Mouse (Mus musculus): ENCODE results near the gene Rpl36al. TPM values are rescaled to one million over a fixed set of nuclear protein-coding genes. Genes with fewer than 3 reads are reported as not detected.
"Not testable (repeated sequence)": the region's sequence is repeated elsewhere in the genome, so short reads cannot be mapped to it uniquely, and the experiment has no call there.

Gene Rpl36al
- polyA plus RNA-seq, 1 experiment from 2014 or later, result 471 TPM

DNA sequence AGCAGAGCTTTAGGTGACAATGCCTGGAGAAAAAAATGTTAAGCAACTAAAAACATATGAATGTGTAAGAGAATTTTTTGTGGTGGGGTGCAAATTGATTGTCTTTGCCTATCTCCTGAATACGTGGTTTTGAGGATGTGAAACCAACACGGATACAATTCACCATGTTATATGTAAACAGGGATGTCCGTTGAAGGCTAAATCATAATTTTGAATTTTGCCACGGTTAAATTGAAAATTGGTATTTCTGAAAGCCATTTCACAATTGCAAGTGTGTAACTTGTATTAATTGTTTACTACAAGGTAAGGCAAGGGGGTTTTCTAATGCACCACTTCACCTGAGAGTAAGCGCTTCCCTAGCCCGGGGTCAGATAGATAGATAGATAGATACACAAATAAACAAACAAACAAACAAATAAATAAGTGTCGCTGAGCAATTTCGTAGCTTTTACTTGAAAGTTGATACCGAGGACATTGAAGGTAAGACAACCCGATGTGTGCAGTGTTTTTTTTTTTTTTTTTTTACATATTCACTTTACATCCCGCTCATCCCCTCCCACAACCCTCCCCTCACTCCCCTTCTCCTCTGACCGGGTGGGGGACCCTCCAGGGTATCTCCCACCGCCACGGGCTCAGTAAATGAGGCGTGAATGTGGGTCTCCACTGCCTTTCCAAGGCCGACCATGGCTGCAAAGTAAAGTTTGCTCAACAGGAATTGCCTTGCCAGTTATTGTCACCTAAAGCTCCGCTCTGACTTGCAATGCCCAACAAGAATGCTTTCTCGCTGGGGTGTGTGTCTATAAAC is 16.0 kb downstream of the Rpl36al start:
- Histone ChIP-seq H3K4me1 (peaks cover 17% of the 10 kb centered on the region), H3K4me3 (peak overlapping the region; percentile 72), H3K27me3 (replicated peaks) (no peaks in the 10 kb centered on the region), H3K36me3 (peaks cover 13% of the 10 kb centered on the region), H3K27ac (replicated peaks) (peak overlapping the region; percentile 64), H3K9ac (peak overlapping the region; percentile 84), H3K9me3 (no peaks in the 10 kb centered on the region), H3K4me2 (peak overlapping the region; percentile 79)
- 0 out of 2 replicates have a peak, but pooled peaks have one; percentile 26 for ATAC-seq (ENCODE audit: extremely low read depth, insufficient number of reproducible peaks, low FRiP score, low TSS enrichment)
- WGBS, result 10% methylated on average over 18 of the region's 18 CpGs

GRCm38 (mm10) chr12:69166861-69167581 is 16.9 kb downstream of the Rpl36al start:
- ATAC-seq (ENCODE audit: extremely low read depth, insufficient number of reproducible peaks, low FRiP score, low TSS enrichment), result not testable (repeated sequence)
- H3K4me1 ChIP-seq, result peaks cover 17% of the 10 kb centered on the region

DNA sequence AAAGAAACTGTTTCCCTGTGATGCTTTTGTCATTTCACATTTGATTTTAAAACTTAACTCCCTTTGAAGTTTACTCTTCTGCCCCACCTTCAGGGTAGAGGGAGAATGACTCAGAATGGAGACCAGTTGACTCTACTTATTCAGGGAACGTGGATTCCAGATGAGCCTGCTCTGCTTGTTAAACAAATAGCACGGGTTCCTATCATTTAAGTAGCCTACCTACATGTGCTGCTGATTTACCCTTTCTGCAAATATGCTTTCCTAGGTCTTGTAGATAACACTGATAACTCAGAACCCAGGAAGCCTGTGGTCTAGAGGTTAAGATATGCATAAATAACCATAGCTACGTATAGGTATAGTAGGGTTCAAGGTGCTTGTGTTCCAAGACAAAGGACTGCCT is 19.0 kb downstream of the Rpl36al start:
- Histone ChIP-seq H3K27ac (replicated peaks) (no peak overlapping the region), H3K4me2 (no peak overlapping the region), H3K36me3 (no peaks in the 10 kb centered on the region), H3K9ac (no peak overlapping the region), H3K4me3 (no peak overlapping the region), H3K9me3 (no peaks in the 10 kb centered on the region), H3K27me3 (replicated peaks) (no peaks in the 10 kb centered on the region), H3K4me1 (peaks cover 14% of the 10 kb centered on the region)
- 37% methylated on average over 3 of the region's 3 CpGs for WGBS
- no peak for ATAC-seq (ENCODE audit: extremely low read depth, insufficient number of reproducible peaks, low FRiP score, low TSS enrichment)

More at GRCm38 (mm10) chr12:69166861-69167581, 16.9 kb downstream of the Rpl36al start:
- not testable (repeated sequence) for H3K9ac ChIP-seq; H3K4me3 ChIP-seq; H3K36me3 ChIP-seq; H3K9me3 ChIP-seq; H3K27me3 ChIP-seq (replicated peaks); H3K27ac ChIP-seq (replicated peaks); H3K4me2 ChIP-seq
- 65% methylated on average over 8 of the region's 8 CpGs for WGBS

DNA sequence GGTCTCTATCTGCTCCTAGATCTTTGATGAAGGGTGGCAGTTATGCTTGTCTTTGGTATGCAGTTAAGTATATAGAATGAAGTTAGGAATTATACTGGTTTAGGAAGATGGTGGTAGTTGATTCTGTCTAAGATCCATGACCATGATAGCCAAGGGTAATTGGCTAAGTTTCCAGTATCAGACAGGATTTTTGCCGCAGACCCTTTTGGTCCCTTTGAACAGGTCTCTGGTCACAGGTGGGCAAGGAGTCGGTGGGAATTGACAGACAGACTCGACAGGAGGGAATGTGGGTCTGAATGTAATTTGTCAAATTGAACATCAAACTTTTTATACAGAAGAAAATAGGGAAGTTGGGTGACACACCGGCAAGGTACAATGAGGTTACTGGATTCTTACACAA is 20.3 kb downstream of the Rpl36al start:
- ATAC-seq (ENCODE audit: extremely low read depth, insufficient number of reproducible peaks, low FRiP score, low TSS enrichment); H3K4me2 ChIP-seq; H3K4me3 ChIP-seq; H3K9ac ChIP-seq; H3K27me3 ChIP-seq (replicated peaks); H3K27ac ChIP-seq (replicated peaks); H3K36me3 ChIP-seq; H3K9me3 ChIP-seq; H3K4me1 ChIP-seq: not testable (repeated sequence)
- 80% methylated on average over 4 of the region's 4 CpGs for WGBS

DNA sequence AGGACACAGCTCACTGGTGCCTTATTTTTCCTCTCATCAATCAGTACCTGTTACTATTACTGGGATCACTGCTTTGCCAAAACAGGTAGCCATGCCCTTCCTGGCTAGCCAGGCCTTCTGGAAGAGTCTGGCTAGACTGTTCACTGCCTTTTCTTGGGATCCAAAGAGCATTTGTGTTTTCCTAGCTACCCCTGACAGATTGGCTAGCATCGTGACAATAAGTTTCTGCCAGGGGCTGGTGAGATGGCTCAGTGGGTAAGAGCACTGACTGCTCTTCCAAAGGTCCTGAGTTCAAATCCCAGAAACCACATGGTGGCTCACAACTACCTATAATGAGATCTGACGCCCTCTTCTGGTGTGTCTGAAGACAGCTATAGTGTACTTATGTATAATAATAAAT is 23.2 kb downstream of the Rpl36al start:
- H3K27ac ChIP-seq (replicated peaks); ATAC-seq (ENCODE audit: extremely low read depth, insufficient number of reproducible peaks, low FRiP score, low TSS enrichment); H3K9me3 ChIP-seq; H3K4me2 ChIP-seq; H3K9ac ChIP-seq; H3K27me3 ChIP-seq (replicated peaks); H3K4me3 ChIP-seq: not testable (repeated sequence)
- H3K4me1 ChIP-seq, result peaks cover 13% of the 10 kb centered on the region
- 70% methylated on average over 2 of the region's 2 CpGs for WGBS
- H3K36me3 ChIP-seq, result peaks cover 23% of the 10 kb centered on the region

- no peak for ATAC-seq (ENCODE audit: extremely low read depth, insufficient number of reproducible peaks, low FRiP score, low TSS enrichment)
Observed at GRCm38 (mm10) chr12:69159578-69159940, 24.3 kb downstream of the Rpl36al start.

DNA sequence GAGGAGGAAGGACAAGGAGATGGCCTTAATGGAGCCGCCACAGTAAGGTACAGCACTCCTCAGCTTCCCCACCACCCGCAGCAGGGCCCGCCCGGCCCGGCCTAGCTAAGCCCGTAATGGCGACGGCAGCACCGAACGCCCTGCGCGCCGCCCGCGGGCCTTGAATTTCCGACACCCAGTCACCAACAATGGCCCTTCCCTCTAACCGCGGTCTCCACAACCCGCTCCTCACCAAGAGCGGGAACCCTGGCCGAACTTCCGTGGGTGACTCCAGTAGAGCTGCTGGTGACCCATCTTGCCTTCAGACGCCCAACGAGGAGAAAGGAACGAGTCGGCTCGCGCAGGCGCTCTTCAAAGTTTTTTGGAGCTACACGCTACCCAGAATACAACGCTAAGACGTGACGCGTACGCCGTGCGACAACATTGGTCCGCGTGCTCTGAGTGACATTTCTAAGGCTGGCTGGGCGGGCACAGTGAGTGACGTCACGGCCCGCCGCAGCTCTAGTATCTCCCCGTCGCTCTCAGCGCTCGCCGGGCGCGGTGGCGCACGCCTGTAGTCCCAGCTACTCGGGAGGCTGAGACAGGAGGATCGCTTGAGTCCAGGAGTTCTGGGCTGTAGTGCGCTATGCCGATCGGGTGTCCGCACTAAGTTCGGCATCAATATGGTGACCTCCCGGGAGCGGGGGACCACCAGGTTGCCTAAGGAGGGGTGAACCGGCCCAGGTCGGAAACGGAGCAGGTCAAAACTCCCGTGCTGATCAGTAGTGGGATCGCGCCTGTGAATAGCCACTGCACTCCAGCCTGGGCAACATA is 24.9 kb downstream of the Rpl36al start, which contains the start of gene Rps29:
Gene Rps29 (minus strand): TSS at position 422 of the 813 bp plus-strand sequence.
- Histone ChIP-seq H3K4me1 (peaks cover 13% of the 10 kb centered on the region), H3K9ac (peak within 1 kb of the TSS; percentile 95), H3K4me3 (peak within 1 kb of the TSS; percentile 82), H3K27ac (replicated peaks) (peak within 1 kb of the TSS; percentile 95), H3K36me3 (peaks cover 29% of the 10 kb centered on the region), H3K4me2 (peak within 1 kb of the TSS; percentile 71)
- H3K27me3 ChIP-seq (replicated peaks); H3K9me3 ChIP-seq: not testable (repeated sequence)
- WGBS, result under 1% methylated on average over 60 of the region's 68 CpGs
- peak; percentile 99 for ATAC-seq (ENCODE audit: extremely low read depth, insufficient number of reproducible peaks, low FRiP score, low TSS enrichment)

More at GRCm38 (mm10) chr12:69159578-69159940, 24.3 kb downstream of the Rpl36al start:
- Histone ChIP-seq H3K9ac (no peak overlapping the region), H3K4me2 (peak overlapping the region; percentile 50), H3K36me3 (peaks cover 29% of the 10 kb centered on the region), H3K9me3 (no peaks in the 10 kb centered on the region), H3K4me1 (peaks cover 13% of the 10 kb centered on the region), H3K27me3 (replicated peaks) (no peaks in the 10 kb centered on the region), H3K4me3 (peak overlapping the region; percentile 82), H3K27ac (replicated peaks) (peak overlapping the region; percentile 95)
- WGBS, result 4% methylated on average over 9 of the region's 9 CpGs

GRCm38 (mm10) chr12:69158366-69158764 is 25.5 kb downstream of the Rpl36al start:
- no peaks in the 10 kb centered on the region for H3K27me3 ChIP-seq (replicated peaks)

DNA sequence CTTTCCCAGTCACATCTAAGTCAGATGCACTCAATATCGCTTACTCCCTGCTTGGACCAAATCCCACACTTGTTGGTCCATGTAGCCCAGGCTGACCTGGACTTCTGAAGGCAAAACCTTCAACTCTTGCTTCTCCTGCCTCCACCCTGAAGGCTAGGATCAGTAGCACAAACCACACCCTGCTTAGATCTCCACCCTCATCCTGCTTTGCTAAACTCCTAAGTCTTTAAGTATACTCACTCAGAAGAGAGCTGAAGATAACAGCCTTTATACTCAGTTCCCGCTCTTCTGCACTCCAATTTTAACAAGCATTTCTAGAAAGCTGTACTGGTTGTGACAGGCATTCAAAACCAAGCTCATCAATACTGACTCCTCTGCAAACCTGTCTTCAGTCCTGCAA is 26.8 kb downstream of the Rpl36al start:
- Histone ChIP-seq H3K27me3 (replicated peaks) (no peaks in the 10 kb centered on the region), H3K36me3 (peaks cover 29% of the 10 kb centered on the region), H3K4me3 (no peak overlapping the region), H3K4me2 (peak overlapping the region; percentile 71), H3K4me1 (peaks cover 13% of the 10 kb centered on the region), H3K9me3 (no peaks in the 10 kb centered on the region), H3K27ac (replicated peaks) (no peak overlapping the region), H3K9ac (no peak overlapping the region)
- WGBS, result 88% methylated on average over 2 of the region's 2 CpGs
- ATAC-seq (ENCODE audit: extremely low read depth, insufficient number of reproducible peaks, low FRiP score, low TSS enrichment), result no peak

More at GRCm38 (mm10) chr12:69158366-69158764, 25.5 kb downstream of the Rpl36al start:
- Histone ChIP-seq H3K4me2 (peak overlapping the region; percentile 71), H3K27ac (replicated peaks) (peak overlapping the region; percentile 95), H3K9ac (peak overlapping the region; percentile 95), H3K4me3 (peak overlapping the region; percentile 82), H3K36me3 (peaks cover 29% of the 10 kb centered on the region), H3K9me3 (no peaks in the 10 kb centered on the region), H3K4me1 (peaks cover 13% of the 10 kb centered on the region)
- no peak for ATAC-seq (ENCODE audit: extremely low read depth, insufficient number of reproducible peaks, low FRiP score, low TSS enrichment)
- 2% methylated on average over 19 of the region's 19 CpGs for WGBS

GRCm38 (mm10) chr12:69156436-69156835 is 27.4 kb downstream of the Rpl36al start:
- no peak overlapping the region for H3K9ac ChIP-seq
- H3K9me3 ChIP-seq, result no peaks in the 10 kb centered on the region
- no peaks in the 10 kb centered on the region for H3K27me3 ChIP-seq (replicated peaks)
- no peak for ATAC-seq (ENCODE audit: extremely low read depth, insufficient number of reproducible peaks, low FRiP score, low TSS enrichment)
- H3K27ac ChIP-seq (replicated peaks), result no peak overlapping the region
- H3K4me1 ChIP-seq, result peaks cover 13% of the 10 kb centered on the region
- 78% methylated on average over 4 of the region's 4 CpGs for WGBS
- no peak overlapping the region for H3K4me2 ChIP-seq
- H3K36me3 ChIP-seq, result peaks cover 29% of the 10 kb centered on the region
- no peak overlapping the region for H3K4me3 ChIP-seq

DNA sequence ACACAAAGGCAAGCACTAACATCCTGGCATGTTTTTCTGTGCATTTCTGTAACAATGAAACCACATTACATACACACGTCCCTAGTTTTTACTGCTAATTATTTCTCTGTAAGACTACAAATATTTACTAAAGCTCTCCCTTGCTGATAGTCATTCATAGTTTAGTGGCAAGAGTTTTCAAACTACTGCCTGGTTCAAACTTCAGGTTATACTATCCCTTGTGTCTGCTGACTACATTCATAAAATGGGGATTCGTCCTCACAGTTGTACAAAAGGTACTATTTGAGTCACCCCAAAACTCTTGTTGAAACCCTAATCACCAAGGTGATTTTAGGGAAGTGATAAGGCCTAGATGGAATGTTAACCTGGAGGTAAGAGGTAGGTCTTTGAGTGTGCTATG is 28.0 kb downstream of the Rpl36al start:
- Histone ChIP-seq H3K9me3 (no peaks in the 10 kb centered on the region), H3K4me3 (no peak overlapping the region), H3K36me3 (peaks cover 29% of the 10 kb centered on the region), H3K27ac (replicated peaks) (no peak overlapping the region), H3K4me1 (peaks cover 13% of the 10 kb centered on the region), H3K27me3 (replicated peaks) (no peaks in the 10 kb centered on the region), H3K4me2 (no peak overlapping the region), H3K9ac (no peak overlapping the region)
- ATAC-seq (ENCODE audit: extremely low read depth, insufficient number of reproducible peaks, low FRiP score, low TSS enrichment), result no peak
- WGBS, result 88% methylated on average over 2 of the region's 2 CpGs

Measured in heart, embryonic 13.5 days (tissue).